Mouse (Mus musculus): ENCODE measurements around the gene Gabrg2.

Gabrg2 gene

GRCm38 (mm10) chr11:42000190-42001098 lies at the start of gene Gabrg2:
Gene Gabrg2 (minus strand): TSS chr11:42000857.
- no peak for DNase-seq (ENCODE audit: low spot score in 2 of 2)

- DNase-seq (ENCODE audit: low spot score in 2 of 2) = no peak
Observed at GRCm38 (mm10) chr11:42048201-42048600, 47.5 kb upstream of the Gabrg2 start.

GRCm38 (mm10) chr11:41999468-41999881 lies 1.2 kb downstream of the Gabrg2 start:
- peak; percentile 29 to 44 for DNase-seq (ENCODE audit: low spot score in 2 of 2)

GRCm38 (mm10) chr11:41980152-41980551 lies 20.5 kb downstream of the Gabrg2 start:
- DNase-seq (ENCODE audit: low spot score in 2 of 2) = no peak

- DNase-seq (ENCODE audit: low spot score in 2 of 2) = no peak
Observed at GRCm38 (mm10) chr11:41968595-41968994, 32.1 kb downstream of the Gabrg2 start.

GRCm38 (mm10) chr11:41962706-41963105 lies 38.0 kb downstream of the Gabrg2 start:
- DNase-seq (ENCODE audit: low spot score in 2 of 2) = no peak

GRCm38 (mm10) chr11:41953550-41953949 lies 47.1 kb downstream of the Gabrg2 start:
- DNase-seq (ENCODE audit: low spot score in 2 of 2) = no peak

- no peak for DNase-seq (ENCODE audit: low spot score in 2 of 2)
Observed at GRCm38 (mm10) chr11:41951898-41952297, 48.8 kb downstream of the Gabrg2 start.

GRCm38 (mm10) chr11:41945471-41945870 lies 55.2 kb downstream of the Gabrg2 start:
- DNase-seq (ENCODE audit: low spot score in 2 of 2) = no peak

GRCm38 (mm10) chr11:41937979-41938378 lies 62.7 kb downstream of the Gabrg2 start:
- no peak for DNase-seq (ENCODE audit: low spot score in 2 of 2)

- DNase-seq (ENCODE audit: low spot score in 2 of 2) = no peak
Observed at GRCm38 (mm10) chr11:41918864-41919263, 81.8 kb downstream of the Gabrg2 start.

GRCm38 (mm10) chr11:41914066-41914465 lies 86.6 kb downstream of the Gabrg2 start:
- no peak for DNase-seq (ENCODE audit: low spot score in 2 of 2)

- DNase-seq (ENCODE audit: low spot score in 2 of 2) = no peak
Observed at GRCm38 (mm10) chr11:41903661-41904060, 97.0 kb downstream of the Gabrg2 start.

Measured in urinary bladder, postnatal 36 days (tissue).